In genomic region chr13:116489420-116489819, GRCm38 (mm10) we compare ENCODE assay signal across 19 mouse cellular contexts.
DNase-seq lines count a peak whose midpoint lies in the region; ATAC-seq and TF ChIP-seq lines count a peak whose summit lies in the region.
"Had no signal": no experiment of that assay in that cellular context is flagged by ENCODE, and none has a peak within 500 bp of the region (broad histone marks: within the 10 kb centered on the region; RNA-seq: fewer than 3 reads in every experiment).

No protein-coding gene starts in this region.

- H3K4me3 ChIP-seq in hindbrain, embryonic 11.5 days (ENCODE audit: low read depth, low read length): no peak overlapping the region
- H3K4me3 ChIP-seq in hindbrain, embryonic 10.5 days: no peak overlapping the region
- H3K4me3 ChIP-seq in lung, embryonic 14.5 days (ENCODE audit: low read depth, low read length): no peak overlapping the region
- H3K4me3 ChIP-seq in hindbrain, postnatal 0 days (ENCODE audit: low read length): no peak overlapping the region
- H3K4me3 ChIP-seq in thymus, adult 2 months (ENCODE audit: control insufficient read depth, insufficient read depth, low read length): no peak overlapping the region
- H3K4me3 ChIP-seq: embryonic facial prominence, embryonic 10.5 days; limb, embryonic 12.5 days; midbrain, embryonic 10.5 days; myocyte had no signal

- peak; percentile 79 for ATAC-seq in hindbrain, embryonic 11.5 days (ENCODE audit: low FRiP score)
- peak; percentile 90 for ATAC-seq in lung, embryonic 14.5 days (ENCODE audit: insufficient read depth)
- ATAC-seq in common myeloid progenitor, adult 5-6 weeks (replicated peaks; ENCODE audit: low read depth, poor library complexity, severe bottlenecking): 0 out of 2 replicates have a peak, but pooled peaks have one; percentile 45
- no peak for ATAC-seq in hindbrain, postnatal 0 days
- ATAC-seq: forebrain, embryonic 14.5 days had no signal

- H3K9me3 ChIP-seq in hindbrain, embryonic 11.5 days (ENCODE audit: control insufficient read depth, low read length): no peaks in the 10 kb centered on the region
- H3K9me3 ChIP-seq in hindbrain, embryonic 10.5 days: no peaks in the 10 kb centered on the region
- H3K9me3 ChIP-seq in lung, embryonic 14.5 days (ENCODE audit: low read depth, low read length): no peaks in the 10 kb centered on the region
- no peaks in the 10 kb centered on the region for H3K9me3 ChIP-seq in hindbrain, postnatal 0 days (ENCODE audit: low read length)
- H3K9me3 ChIP-seq: embryonic facial prominence, embryonic 10.5 days; limb, embryonic 12.5 days; midbrain, embryonic 10.5 days had no signal

- no peaks in the 10 kb centered on the region for H3K27me3 ChIP-seq in hindbrain, embryonic 11.5 days (ENCODE audit: control insufficient read depth, insufficient read depth, low read length)
- no peaks in the 10 kb centered on the region for H3K27me3 ChIP-seq in hindbrain, embryonic 10.5 days (ENCODE audit: insufficient read depth, poor library complexity, severe bottlenecking)
- H3K27me3 ChIP-seq in lung, embryonic 14.5 days (ENCODE audit: insufficient read depth, low read length): no peaks in the 10 kb centered on the region
- no peaks in the 10 kb centered on the region for H3K27me3 ChIP-seq in hindbrain, postnatal 0 days (ENCODE audit: insufficient read depth, low read length)
- no peaks in the 10 kb centered on the region for H3K27me3 ChIP-seq in thymus, adult 2 months (ENCODE audit: control insufficient read depth, insufficient read depth, low read length)
- H3K27me3 ChIP-seq: limb, embryonic 12.5 days had no signal

- 39% methylated on average over 1 of the region's 1 CpGs for WGBS in hindbrain, embryonic 11.5 days
- 68% methylated on average over 1 of the region's 1 CpGs for WGBS in hindbrain, embryonic 10.5 days
- WGBS in lung, embryonic 14.5 days: 2% methylated on average over 1 of the region's 1 CpGs
- 64% methylated on average over 1 of the region's 1 CpGs for WGBS in hindbrain, postnatal 0 days
- 16% methylated on average over 1 of the region's 1 CpGs for WGBS in thymus, adult 2 months

- H3K36me3 ChIP-seq in hindbrain, embryonic 11.5 days (ENCODE audit: control insufficient read depth, insufficient read depth, low read length): no peaks in the 10 kb centered on the region
- no peaks in the 10 kb centered on the region for H3K36me3 ChIP-seq in hindbrain, embryonic 10.5 days
- no peaks in the 10 kb centered on the region for H3K36me3 ChIP-seq in lung, embryonic 14.5 days (ENCODE audit: insufficient read depth)
- no peaks in the 10 kb centered on the region for H3K36me3 ChIP-seq in hindbrain, postnatal 0 days (ENCODE audit: insufficient read depth, low read length)
- no peaks in the 10 kb centered on the region for H3K36me3 ChIP-seq in thymus, adult 2 months (ENCODE audit: control insufficient read depth, insufficient read depth, low read length)
- H3K36me3 ChIP-seq: embryonic facial prominence, embryonic 10.5 days; limb, embryonic 12.5 days; midbrain, embryonic 10.5 days had no signal

- TF ChIP-seq CTCF in lung, embryonic 14.5 days (IDR thresholded peaks at IDR 0.05; ENCODE audit: low read depth): no peak
- no peak for TF ChIP-seq CTCF in hindbrain, postnatal 0 days (IDR thresholded peaks at IDR 0.05; ENCODE audit: low read depth)
- TF ChIP-seq CTCF in thymus, adult 2 months (IDR thresholded peaks at IDR 0.05; ENCODE audit: borderline replicate concordance, control insufficient read depth, extremely low read depth, insufficient read depth, low read length, poor library complexity): no peak

- no peak overlapping the region for H3K4me2 ChIP-seq in hindbrain, embryonic 11.5 days (replicated peaks; ENCODE audit: low read depth, low read length)
- no peak overlapping the region for H3K4me2 ChIP-seq in lung, embryonic 14.5 days
- no peak overlapping the region for H3K4me2 ChIP-seq in hindbrain, postnatal 0 days (ENCODE audit: low read depth, low read length)
- H3K4me2 ChIP-seq: heart, embryonic 11.5 days; limb, embryonic 12.5 days had no signal

- no peak overlapping the region for H3K9ac ChIP-seq in hindbrain, embryonic 11.5 days (ENCODE audit: low read depth, low read length)
- no peak overlapping the region for H3K9ac ChIP-seq in lung, embryonic 14.5 days
- H3K9ac ChIP-seq in hindbrain, postnatal 0 days (replicated peaks; ENCODE audit: low read length): no peak overlapping the region
- H3K9ac ChIP-seq: limb, embryonic 12.5 days; liver, embryonic 14.5 days had no signal

- TF ChIP-seq POLR2A in thymus, adult 2 months (IDR thresholded peaks at IDR 0.05; ENCODE audit: control insufficient read depth, extremely low read depth, insufficient read depth, low read length, poor library complexity): no peak

- no peak overlapping the region for H3K27ac ChIP-seq in hindbrain, embryonic 11.5 days (ENCODE audit: low read depth, low read length)
- no peak overlapping the region for H3K27ac ChIP-seq in hindbrain, embryonic 10.5 days
- H3K27ac ChIP-seq in lung, embryonic 14.5 days (ENCODE audit: low read depth): no peak overlapping the region
- H3K27ac ChIP-seq in hindbrain, postnatal 0 days: no peak overlapping the region
- H3K27ac ChIP-seq in thymus, adult 2 months (ENCODE audit: control insufficient read depth, insufficient read depth, low read length): no peak overlapping the region
- H3K27ac ChIP-seq: embryonic facial prominence, embryonic 10.5 days; limb, embryonic 12.5 days; liver, embryonic 14.5 days; midbrain, embryonic 10.5 days had no signal

- intact Hi-C loops in heart, postnatal 14 days (cut with DNase I): no loop called here

- no peaks in the 10 kb centered on the region for H3K4me1 ChIP-seq in hindbrain, embryonic 11.5 days (replicated peaks; ENCODE audit: control insufficient read depth, insufficient read depth, low read length)
- H3K4me1 ChIP-seq in hindbrain, embryonic 10.5 days (replicated peaks): no peaks in the 10 kb centered on the region
- H3K4me1 ChIP-seq in lung, embryonic 14.5 days (ENCODE audit: insufficient read depth): no peaks in the 10 kb centered on the region
- H3K4me1 ChIP-seq in hindbrain, postnatal 0 days (ENCODE audit: insufficient read depth, low read length): no peaks in the 10 kb centered on the region
- H3K4me1 ChIP-seq in thymus, adult 2 months (replicated peaks; ENCODE audit: control insufficient read depth, insufficient read depth, low read length): no peaks in the 10 kb centered on the region
- H3K4me1 ChIP-seq: embryonic facial prominence, embryonic 10.5 days; midbrain, embryonic 10.5 days had no signal

- DNase-seq in hindbrain, embryonic 11.5 days (ENCODE audit: low spot score): peak; percentile 29
- no peak for DNase-seq in hindbrain, embryonic 10.5 days (ENCODE audit: low spot score)
- peak; percentile 53 for DNase-seq in lung, embryonic 14.5 days
- DNase-seq in lung, postnatal 36 days: no peak
- peak; percentile 4 for DNase-seq in hindbrain, postnatal 0 days (ENCODE audit: low spot score)
- no peak for DNase-seq in heart, postnatal 14 days
- no peak for DNase-seq in thymus, adult 2 months
- DNase-seq: cerebellum, adult 9-10 months; heart, postnatal 36 days; kidney, adult 11 months; right cerebral cortex, postnatal 14 days had no signal

Comparison
In these comparisons a context has a peak if more than half of its experiments do, and no peak if none do; other contexts are left out.
1. DNase-seq: peak in hindbrain, embryonic 11.5 days (single experiment), lung, embryonic 14.5 days (single experiment) and hindbrain, postnatal 0 days (single experiment); none in hindbrain, embryonic 10.5 days (single experiment), lung, postnatal 36 days (single experiment), heart, postnatal 14 days (0 of 2) and thymus, adult 2 months (single experiment).